Mouse (Mus musculus): Measurements from ENCODE around the gene Dnajc30.

GRCm38 (mm10) chr5:135039541-135039940 lies 24.5 kb upstream of the Dnajc30 start:
- TF ChIP-seq POLR2A (IDR thresholded peaks at IDR 0.05; ENCODE audit: insufficient read depth, low read length) (no peak), CTCF (IDR thresholded peaks at IDR 0.05; ENCODE audit: low read depth, low read length) (no peak)
